Mouse (Mus musculus) midbrain, embryonic 16.5 days (tissue): Measurements from ENCODE around the gene Olfr221. TPM values are rescaled to one million over a fixed set of nuclear protein-coding genes. Genes with fewer than 3 reads are reported as not detected.

ENCODE experiments used
- ATAC-seq: fragments of 200-750 bp; cut with Nextera tagmentation; 2 replicates; pipeline ENCODE4 v1.8.0; 2017; ENCODE audit warnings: moderate TSS enrichment
- H3K27ac ChIP-seq: fragments of 300-500 bp; sonication (generic); 2 replicates; pipeline ENCODE4 v1.5.1; 2014; ENCODE audit warnings: mild to moderate bottlenecking, low read length, mixed read lengths
- H3K27me3 ChIP-seq: fragments of 300-500 bp; sonication (generic); 2 replicates; pipeline ENCODE4 v1.6.1; 2014; ENCODE audit warnings: low read depth, low read length, mixed read lengths; ENCODE audit not compliant: control insufficient read depth, insufficient read depth
- H3K36me3 ChIP-seq: fragments of 300-500 bp; sonication (generic); 2 replicates; pipeline ENCODE4 v1.6.1; 2014; ENCODE audit warnings: mild to moderate bottlenecking, low read length, moderate library complexity, mixed read lengths; ENCODE audit not compliant: control insufficient read depth, insufficient read depth
- H3K4me1 ChIP-seq: fragments of 300-500 bp; sonication (generic); 2 replicates; pipeline ENCODE4 v1.6.1; 2014; ENCODE audit warnings: mild to moderate bottlenecking, low read length, mixed read lengths; ENCODE audit not compliant: control insufficient read depth, insufficient read depth
- H3K4me2 ChIP-seq: fragments of 300-500 bp; sonication (generic); 2 replicates; pipeline ENCODE4 v1.6.1; 2014; ENCODE audit warnings: mild to moderate bottlenecking, low read length, mixed read lengths
- H3K4me3 ChIP-seq: fragments of 300-500 bp; sonication (generic); 2 replicates; pipeline ENCODE4 v1.5.1; 2014; ENCODE audit warnings: low read depth, mild to moderate bottlenecking, low read length, moderate library complexity, mixed read lengths
- H3K9ac ChIP-seq: fragments of 300-500 bp; sonication (generic); 2 replicates; pipeline ENCODE4 v1.6.1; 2014; ENCODE audit warnings: low read depth, low read length, mixed read lengths
- H3K9me3 ChIP-seq: fragments of 300-500 bp; sonication (generic); replicated peaks from 2 replicates; pipeline ENCODE4 v1.6.1; 2014; ENCODE audit warnings: mild to moderate bottlenecking, low read length, mixed read lengths; ENCODE audit not compliant: control insufficient read depth, poor library complexity, severe bottlenecking
- WGBS: fragments of 180-500 bp; shearing (Covaris S2); extraction: QIAGEN DNeasy Blood & Tissue Kit; methylation state at CpG from one replicate; pipeline ENCODE4 v1.1.7; 2014; 5-methylcytosine and 5-hydroxymethylcytosine counted together
- polyA plus RNA-seq: library from polyadenylated mRNA; unstranded; fragments of >200 nt; fragmentation: Nextera tagmentation; extraction: Ambion mirVana; gene quantifications from 2 replicates; pipeline ENCODE4 v1.2.1, GENCODE M21; 2015

Olfr221 gene
- polyA plus RNA-seq, 1 experiment from 2014 or later, result not detected

DNA sequence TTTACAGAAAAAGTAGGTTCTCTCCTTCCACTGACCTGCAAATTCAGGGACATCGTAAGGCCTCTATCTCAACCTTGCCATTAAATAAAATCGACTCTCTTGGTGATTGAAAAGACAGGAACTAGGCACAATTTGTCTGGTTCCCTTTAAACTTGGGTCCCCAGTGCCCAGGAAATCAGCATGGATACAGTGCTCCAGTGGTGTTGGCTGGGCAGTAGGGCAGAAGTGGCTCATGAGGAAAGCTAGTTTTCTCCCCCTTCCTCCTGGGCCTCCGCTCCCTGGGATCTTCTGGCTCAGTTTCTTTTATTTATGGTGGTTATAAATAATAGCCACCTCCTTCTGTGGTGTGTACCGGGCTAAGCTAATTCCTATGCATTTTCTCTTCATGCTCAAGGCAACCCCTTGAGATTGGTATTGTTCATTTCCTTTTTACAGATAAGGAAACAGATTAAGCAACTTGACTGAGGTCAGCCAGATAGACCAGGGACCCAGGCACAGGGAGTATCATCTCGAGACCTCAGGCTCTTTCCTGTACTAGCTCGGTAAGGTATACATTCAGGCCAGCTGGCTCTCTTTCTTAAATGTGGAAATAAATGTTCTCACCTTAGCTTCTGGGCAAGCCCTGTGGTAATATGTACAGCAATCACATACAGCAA is 26.7 kb downstream of the Olfr221 start, which contains the start of gene Tmem253:
Gene Tmem253 (plus strand): TSS at position 214 of the 656 bp plus-strand sequence.
- 27% methylated on average over 6 of the region's 6 CpGs for WGBS
- ATAC-seq, result no peak
- no peaks in the 10 kb centered on the region for H3K36me3 ChIP-seq

DNA sequence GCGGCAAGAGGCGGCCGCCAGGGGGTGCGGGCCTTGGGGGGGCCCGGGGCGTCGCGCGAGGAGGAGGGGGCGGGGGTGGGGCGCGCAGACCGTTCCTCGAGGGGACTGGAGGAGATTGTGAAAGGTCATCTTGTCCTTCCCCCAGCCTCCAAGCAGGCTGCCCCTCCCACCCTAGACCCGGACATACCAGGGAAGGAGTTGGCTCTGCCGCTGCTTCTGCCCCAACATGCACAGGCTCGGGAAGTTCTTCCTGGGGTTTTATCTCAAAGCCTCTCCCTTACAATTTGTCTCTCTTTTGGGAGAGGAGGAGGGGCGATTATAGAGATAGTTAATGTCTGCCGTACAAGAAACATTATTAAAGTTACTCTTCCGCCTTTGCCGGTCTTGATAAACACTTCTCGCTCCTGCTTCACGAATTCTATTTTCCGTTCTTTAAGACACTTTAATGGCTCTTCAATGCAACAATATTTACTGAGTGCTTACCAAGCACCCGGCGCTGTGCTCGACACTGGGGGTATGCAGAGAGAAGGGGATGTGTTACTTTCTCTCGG is 27.4 kb downstream of the Olfr221 start:
- no peaks in the 10 kb centered on the region for H3K27me3 ChIP-seq
- no peaks in the 10 kb centered on the region for H3K36me3 ChIP-seq
- ATAC-seq, result no peak
- peak overlapping the region; percentile 68 for H3K4me2 ChIP-seq
- peak overlapping the region; percentile 81 for H3K9ac ChIP-seq
- under 1% methylated on average over 17 of the region's 28 CpGs for WGBS
- no peaks in the 10 kb centered on the region for H3K9me3 ChIP-seq
- peak overlapping the region; percentile 64 for H3K4me3 ChIP-seq
- peak overlapping the region; percentile 95 for H3K27ac ChIP-seq
- H3K4me1 ChIP-seq, result peaks cover 56% of the 10 kb centered on the region

More for the DNA sequence above, 26.7 kb downstream of the Olfr221 start, which contains the start of gene Tmem253:
- Histone ChIP-seq H3K4me2 (peak within 1 kb of the TSS; percentile 68), H3K27me3 (no peaks in the 10 kb centered on the region), H3K27ac (peak within 1 kb of the TSS; percentile 95), H3K9me3 (no peaks in the 10 kb centered on the region), H3K9ac (peak within 1 kb of the TSS; percentile 81), H3K4me1 (peaks cover 49% of the 10 kb centered on the region), H3K4me3 (peak within 1 kb of the TSS; percentile 64)

DNA sequence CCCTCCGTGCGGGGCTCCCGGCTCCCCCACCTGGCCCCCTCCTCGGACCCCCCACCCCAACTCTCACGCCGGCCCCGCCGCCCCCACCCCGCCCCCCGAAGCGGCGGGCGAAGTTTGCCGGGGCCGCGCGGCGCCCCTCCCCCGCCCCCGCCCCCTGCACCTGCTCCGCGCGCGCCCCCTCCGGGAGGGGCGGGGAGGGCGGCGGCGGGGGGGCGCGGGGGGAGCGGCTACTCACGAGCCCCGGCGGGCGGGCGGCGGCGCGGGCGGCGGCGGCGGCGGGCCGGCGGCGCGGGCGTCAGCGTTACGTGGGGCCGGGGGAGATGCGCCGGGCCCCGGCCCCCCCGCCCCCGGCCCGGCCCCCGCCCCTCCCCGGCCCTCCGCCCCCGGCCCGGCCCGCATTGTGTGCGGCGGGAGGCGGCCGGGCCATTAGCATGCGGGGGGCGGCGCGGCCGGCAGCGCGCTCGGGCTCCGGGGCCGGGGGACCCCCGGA is 27.9 kb downstream of the Olfr221 start:
- H3K4me1 ChIP-seq, result peaks cover 61% of the 10 kb centered on the region
- H3K9ac ChIP-seq, result peak overlapping the region; percentile 81
- no peak for ATAC-seq
- H3K4me3 ChIP-seq, result peak overlapping the region; percentile 64
- H3K36me3 ChIP-seq, result no peaks in the 10 kb centered on the region; the same call in 1 of the 2 replicates
- no peaks in the 10 kb centered on the region for H3K9me3 ChIP-seq
- WGBS, result 0% methylated on average over 2 of the region's 80 CpGs
- H3K27me3 ChIP-seq, result no peaks in the 10 kb centered on the region
- peak overlapping the region; percentile 95 for H3K27ac ChIP-seq
- H3K4me2 ChIP-seq, result peak overlapping the region; percentile 68

DNA sequence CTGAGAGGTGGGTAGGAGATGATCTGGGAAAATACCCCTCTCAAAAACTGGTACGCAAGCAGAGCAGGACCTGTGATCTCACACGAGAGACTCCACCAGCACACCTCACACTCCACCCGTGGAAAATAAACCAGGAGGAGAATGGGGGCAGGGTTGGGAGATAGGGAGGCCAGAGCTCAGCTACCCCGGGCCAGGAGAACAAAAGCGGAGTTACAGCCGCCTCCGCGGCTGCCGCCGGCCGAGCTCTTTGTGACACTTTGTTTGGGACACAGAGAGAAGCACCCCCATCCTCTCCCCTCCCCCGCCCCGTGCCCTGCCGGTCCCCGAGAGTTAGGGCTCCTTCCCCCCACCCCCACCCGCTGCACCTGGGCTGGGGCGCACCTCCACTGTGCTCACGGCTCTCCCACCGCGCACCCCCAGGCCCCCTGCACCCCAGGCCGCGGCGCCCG is 28.5 kb downstream of the Olfr221 start:
- H3K36me3 ChIP-seq, result no peaks in the 10 kb centered on the region; the same call in 1 of the 2 replicates
- H3K27ac ChIP-seq, result peak overlapping the region; percentile 95
- peaks cover 63% of the 10 kb centered on the region for H3K4me1 ChIP-seq
- WGBS, result 2% methylated on average over 19 of the region's 24 CpGs
- H3K9ac ChIP-seq, result peak overlapping the region; percentile 81
- no peaks in the 10 kb centered on the region for H3K27me3 ChIP-seq
- ATAC-seq, result peak; percentile 2; the same call in 1 of the 2 replicates
- peak overlapping the region; percentile 68 for H3K4me2 ChIP-seq
- H3K4me3 ChIP-seq, result peak overlapping the region; percentile 64
- H3K9me3 ChIP-seq, result no peaks in the 10 kb centered on the region

DNA sequence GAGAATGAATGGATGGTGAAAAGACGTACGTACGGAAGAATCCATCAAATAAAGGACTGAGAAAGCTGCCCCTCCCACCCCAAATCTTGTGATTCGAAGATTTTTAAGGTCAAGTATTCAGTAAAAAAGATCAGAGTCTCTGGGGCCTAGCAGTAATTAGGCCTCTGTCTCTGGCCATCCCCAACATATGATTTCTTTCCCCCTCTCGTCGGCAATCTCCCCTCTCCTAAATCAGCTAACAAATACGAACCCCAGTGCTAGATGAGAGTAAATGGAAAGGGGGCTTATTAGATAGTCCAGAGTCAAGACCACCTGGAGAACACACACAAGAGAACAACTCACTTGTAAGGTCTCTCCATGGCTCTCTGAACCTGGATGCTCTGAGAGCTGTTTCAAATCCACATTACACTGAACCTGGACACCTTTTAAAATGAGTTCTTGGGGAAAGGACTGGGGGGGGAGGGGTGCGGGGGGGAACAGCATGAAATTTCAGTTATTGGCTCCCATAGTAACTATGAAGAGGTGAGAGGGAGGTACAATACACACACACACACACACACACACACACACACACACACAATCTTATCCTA is 29.1 kb downstream of the Olfr221 start:
- Histone ChIP-seq H3K9me3 (no peaks in the 10 kb centered on the region), H3K27me3 (no peaks in the 10 kb centered on the region), H3K4me3 (peak overlapping the region; percentile 64), H3K36me3 (peaks cover 4% of the 10 kb centered on the region; the same call in 1 of the 2 replicates), H3K27ac (peak overlapping the region; percentile 95), H3K4me1 (peaks cover 64% of the 10 kb centered on the region), H3K9ac (peak overlapping the region; percentile 81), H3K4me2 (peak overlapping the region; percentile 68)
- ATAC-seq, result no peak
- 5% methylated on average over 8 of the region's 8 CpGs for WGBS

GRCm38 (mm10) chr14:52012553-52012952 is 29.7 kb downstream of the Olfr221 start:
- Histone ChIP-seq H3K9ac (peak overlapping the region; percentile 81; the same call in 1 of the 2 replicates), H3K4me3 (peak overlapping the region; percentile 64; the same call in 1 of the 2 replicates), H3K27ac (peak overlapping the region; percentile 95), H3K36me3 (peaks cover 4% of the 10 kb centered on the region; the same call in 1 of the 2 replicates), H3K4me1 (peaks cover 65% of the 10 kb centered on the region), H3K9me3 (no peaks in the 10 kb centered on the region), H3K4me2 (peak overlapping the region; percentile 68), H3K27me3 (no peaks in the 10 kb centered on the region)
- no peak for ATAC-seq
- WGBS, result 18% methylated on average over 5 of the region's 5 CpGs

- H3K4me3 ChIP-seq, result no peak overlapping the region
- 39% methylated on average over 4 of the region's 4 CpGs for WGBS
- no peak for ATAC-seq
- peak overlapping the region; percentile 81; the same call in 1 of the 2 replicates for H3K9ac ChIP-seq
- H3K27me3 ChIP-seq, result no peaks in the 10 kb centered on the region
- peak overlapping the region; percentile 68 for H3K4me2 ChIP-seq
- peaks cover 7% of the 10 kb centered on the region; the same call in 1 of the 2 replicates for H3K36me3 ChIP-seq
- H3K4me1 ChIP-seq, result peaks cover 65% of the 10 kb centered on the region
- H3K27ac ChIP-seq, result peak overlapping the region; percentile 95
- H3K9me3 ChIP-seq, result no peaks in the 10 kb centered on the region
Measured at GRCm38 (mm10) chr14:52012085-52012484, 30.2 kb downstream of the Olfr221 start.

DNA sequence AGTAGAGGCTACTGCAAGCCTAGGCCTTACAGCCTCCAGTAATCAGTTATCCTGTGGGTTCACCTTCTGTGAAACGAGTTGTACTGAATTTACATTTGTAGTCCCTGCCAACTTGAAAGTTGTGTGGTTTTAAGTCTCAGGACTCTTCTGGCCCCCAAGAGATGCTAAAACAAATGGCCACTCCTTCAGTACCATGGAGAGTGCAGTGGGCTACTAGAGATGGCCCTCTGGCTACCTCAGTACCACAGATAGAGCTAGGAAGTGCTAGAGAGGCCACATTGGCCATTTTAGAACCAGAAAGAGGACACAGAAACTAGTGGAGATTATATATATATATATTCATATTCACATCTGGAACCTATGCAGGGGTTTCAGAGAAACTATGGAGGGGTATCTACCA is 30.6 kb downstream of the Olfr221 start:
- Histone ChIP-seq H3K36me3 (peaks cover 10% of the 10 kb centered on the region), H3K9me3 (no peaks in the 10 kb centered on the region), H3K4me1 (peaks cover 68% of the 10 kb centered on the region), H3K9ac (no peak overlapping the region), H3K4me3 (no peak overlapping the region), H3K4me2 (peak overlapping the region; percentile 53), H3K27ac (peak overlapping the region; percentile 89), H3K27me3 (no peaks in the 10 kb centered on the region)
- 26% methylated on average over 1 of the region's 1 CpGs for WGBS
- no peak for ATAC-seq
